Mouse (Mus musculus): ENCODE data around the gene S100a6.
A peak's percentile ranks its signal among the peaks of the same experiment; 100 is the strongest.

S100a6 gene

DNA sequence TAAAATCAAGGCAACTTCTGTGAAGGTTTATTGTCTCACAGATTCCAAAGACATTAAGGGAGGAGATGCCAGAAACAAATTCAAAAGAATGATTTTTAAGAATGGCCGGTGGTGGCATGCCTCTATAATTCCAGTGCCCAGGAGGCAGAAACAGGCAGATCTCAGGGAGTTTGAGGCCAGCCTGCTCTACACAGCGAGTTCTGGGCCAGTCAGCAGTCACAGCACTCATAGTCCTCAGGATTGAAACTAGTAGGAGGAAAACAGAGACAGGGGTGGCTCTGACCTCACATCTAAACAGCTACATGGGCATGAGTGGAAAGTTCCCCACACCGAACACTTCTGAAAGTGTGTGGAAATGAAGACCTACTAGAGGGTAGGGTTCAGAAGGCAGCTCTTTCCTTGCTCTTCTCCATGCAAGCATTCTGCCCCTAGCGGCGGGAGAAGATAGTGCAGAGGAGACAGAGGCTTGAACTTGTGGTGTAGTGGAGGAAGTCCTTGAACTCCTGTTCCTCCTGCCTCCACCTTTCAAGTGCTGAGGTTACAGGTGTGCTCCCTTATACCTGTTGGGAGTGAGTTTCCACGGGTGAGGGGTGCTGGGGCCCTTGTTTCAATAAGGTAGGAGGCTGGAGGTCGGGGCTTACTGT lies 27.0 kb downstream of the S100a6 start:
- TF ChIP-seq POU5F1 (IDR thresholded peaks at IDR 0.05; ENCODE audit: borderline replicate concordance, low read length), result no peak
- TF ChIP-seq CTCF (conservative IDR thresholded peaks at IDR 0.05; ENCODE audit: low read length), result peak; percentile 79
- H3K36me3 ChIP-seq (ENCODE audit: insufficient read depth, low read length), result no peaks in the 10 kb centered on the region
- peaks cover 4% of the 10 kb centered on the region; the same call in 1 of the 2 replicates for H3K27me3 ChIP-seq (ENCODE audit: insufficient read depth, low read length)
- H3K4me1 ChIP-seq (replicated peaks; ENCODE audit: low read depth, low read length), result peaks cover 3% of the 10 kb centered on the region; the same call in 1 of the 2 replicates
- H3K9me3 ChIP-seq (ENCODE audit: low read length), result 0 out of 2 replicates have a peak, but pooled peaks cover 4% of the 10 kb centered on the region
- no peak overlapping the region for H3K4me3 ChIP-seq (replicated peaks; ENCODE audit: low read length)

DNA sequence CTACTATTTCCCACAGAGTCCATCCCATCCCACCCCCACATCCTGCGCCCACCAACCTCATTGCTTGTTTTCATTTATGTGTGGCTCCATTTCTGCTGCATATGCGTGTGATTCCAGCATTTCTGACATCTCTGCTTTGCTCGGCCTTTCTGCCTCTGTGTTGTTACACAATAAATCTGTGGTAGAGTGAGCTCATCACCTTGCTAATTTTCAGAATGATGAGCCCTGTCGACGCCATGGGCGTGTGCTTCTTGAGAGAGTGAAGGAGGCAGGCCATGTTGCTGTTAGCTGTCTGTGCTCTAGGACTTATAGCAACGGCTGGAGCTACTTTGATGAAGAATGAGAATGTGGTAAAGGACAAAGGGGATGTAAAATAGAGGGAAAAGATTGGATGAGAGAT lies 28.3 kb downstream of the S100a6 start:
- no peak for TF ChIP-seq NANOG (IDR thresholded peaks at IDR 0.05; ENCODE audit: borderline replicate concordance, low read length)
- TF ChIP-seq POU5F1 (IDR thresholded peaks at IDR 0.05; ENCODE audit: borderline replicate concordance, low read length), result no peak
- TF ChIP-seq CTCF (conservative IDR thresholded peaks at IDR 0.05; ENCODE audit: low read length), result no peak
- Histone ChIP-seq H3K4me1 (replicated peaks; ENCODE audit: low read depth, low read length) (peaks cover 3% of the 10 kb centered on the region; the same call in 1 of the 2 replicates), H3K36me3 (ENCODE audit: insufficient read depth, low read length) (no peaks in the 10 kb centered on the region), H3K27me3 (ENCODE audit: insufficient read depth, low read length) (peaks cover 4% of the 10 kb centered on the region; the same call in 1 of the 2 replicates), H3K9me3 (ENCODE audit: low read length) (0 out of 2 replicates have a peak, but pooled peaks cover 4% of the 10 kb centered on the region), H3K4me3 (replicated peaks; ENCODE audit: low read length) (no peak overlapping the region)

DNA sequence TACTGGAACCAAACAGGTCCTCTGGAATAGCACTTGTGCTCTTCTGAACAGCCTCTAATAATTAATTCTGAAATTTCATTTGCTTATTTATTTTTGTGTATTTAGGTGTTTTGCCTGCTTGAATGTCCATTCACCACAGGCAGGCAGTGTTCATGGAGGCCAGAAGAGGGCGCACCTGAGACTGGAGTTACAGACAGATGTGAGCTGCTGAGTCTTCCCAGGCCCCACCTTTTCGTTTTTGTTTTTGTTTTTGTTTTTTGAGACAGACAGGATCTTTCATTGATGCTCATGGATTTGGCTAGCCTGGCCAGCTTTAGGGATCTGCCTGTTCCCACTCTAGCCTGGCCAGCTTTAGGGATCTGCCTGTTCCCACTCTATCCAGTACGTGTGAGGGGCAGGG lies 31.5 kb downstream of the S100a6 start:
- H3K27me3 ChIP-seq (ENCODE audit: insufficient read depth, low read length), result no peaks in the 10 kb centered on the region
- H3K4me3 ChIP-seq (replicated peaks; ENCODE audit: low read length), result no peak overlapping the region
- 0 out of 2 replicates have a peak, but pooled peaks cover 4% of the 10 kb centered on the region for H3K9me3 ChIP-seq (ENCODE audit: low read length)
- TF ChIP-seq POU5F1 (IDR thresholded peaks at IDR 0.05; ENCODE audit: borderline replicate concordance, low read length), result no peak
- TF ChIP-seq CTCF (conservative IDR thresholded peaks at IDR 0.05; ENCODE audit: low read length), result peak; percentile 53
- no peaks in the 10 kb centered on the region for H3K36me3 ChIP-seq (ENCODE audit: insufficient read depth, low read length)
- H3K4me1 ChIP-seq (replicated peaks; ENCODE audit: low read depth, low read length), result peaks cover 3% of the 10 kb centered on the region; the same call in 1 of the 2 replicates

DNA sequence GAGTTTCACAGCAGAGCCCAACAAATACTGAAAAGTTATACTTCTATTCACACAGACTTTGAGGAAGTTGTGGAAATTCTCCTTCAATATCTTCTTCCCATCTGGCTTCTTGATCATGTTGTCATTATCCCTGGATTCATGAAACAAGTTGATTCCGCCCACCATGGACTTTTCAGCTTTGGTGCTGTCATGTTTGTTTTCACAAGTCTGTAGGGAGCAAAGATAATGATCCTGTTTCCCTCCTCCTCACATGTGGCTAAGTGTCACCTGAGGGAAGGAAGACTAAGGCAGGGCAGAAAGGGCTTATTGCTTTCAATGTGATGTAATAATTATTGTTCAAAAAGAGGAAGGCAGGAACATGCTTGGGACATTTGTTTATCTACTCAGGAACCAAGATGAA lies 34.6 kb downstream of the S100a6 start:
- H3K27me3 ChIP-seq (ENCODE audit: insufficient read depth, low read length), result 0 out of 2 replicates have a peak, but pooled peaks cover 3% of the 10 kb centered on the region
- 0 out of 2 replicates have a peak, but pooled peaks cover 4% of the 10 kb centered on the region for H3K9me3 ChIP-seq (ENCODE audit: low read length)
- no peaks in the 10 kb centered on the region for H3K36me3 ChIP-seq (ENCODE audit: insufficient read depth, low read length)
- H3K4me1 ChIP-seq (replicated peaks; ENCODE audit: low read depth, low read length), result peaks cover 3% of the 10 kb centered on the region; the same call in 1 of the 2 replicates
- H3K4me3 ChIP-seq (replicated peaks; ENCODE audit: low read length), result no peak overlapping the region
- no peak for TF ChIP-seq NANOG (IDR thresholded peaks at IDR 0.05; ENCODE audit: borderline replicate concordance, low read length)
- no peak for TF ChIP-seq CTCF (conservative IDR thresholded peaks at IDR 0.05; ENCODE audit: low read length)
- TF ChIP-seq POU5F1 (IDR thresholded peaks at IDR 0.05; ENCODE audit: borderline replicate concordance, low read length), result no peak

DNA sequence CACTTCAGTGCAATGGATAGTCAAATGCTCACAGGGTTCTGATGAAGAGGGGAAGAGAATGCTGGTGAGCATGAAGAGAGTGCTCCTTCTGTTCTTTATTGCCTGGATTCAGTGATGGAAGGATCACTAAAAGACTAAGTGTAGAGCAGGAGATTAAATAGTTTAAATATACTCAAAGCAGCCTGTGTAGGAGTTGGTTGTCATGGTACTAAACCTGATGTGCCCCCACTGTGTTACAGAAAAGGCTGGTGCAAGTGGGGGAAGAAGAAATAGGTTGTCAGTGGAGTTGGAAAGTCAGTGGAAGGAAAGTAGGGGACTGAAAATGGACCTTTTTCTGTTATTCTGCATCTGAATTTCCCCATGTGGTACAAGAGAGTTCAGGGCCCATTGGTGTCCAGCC lies 36.3 kb downstream of the S100a6 start:
- TF ChIP-seq CTCF (conservative IDR thresholded peaks at IDR 0.05; ENCODE audit: low read length), result no peak
- TF ChIP-seq NANOG (IDR thresholded peaks at IDR 0.05; ENCODE audit: borderline replicate concordance, low read length), result no peak
- TF ChIP-seq POU5F1 (IDR thresholded peaks at IDR 0.05; ENCODE audit: borderline replicate concordance, low read length), result no peak
- H3K36me3 ChIP-seq (ENCODE audit: insufficient read depth, low read length), result no peaks in the 10 kb centered on the region
- H3K4me3 ChIP-seq (replicated peaks; ENCODE audit: low read length), result no peak overlapping the region
- H3K27me3 ChIP-seq (ENCODE audit: insufficient read depth, low read length), result 0 out of 2 replicates have a peak, but pooled peaks cover 3% of the 10 kb centered on the region
- H3K9me3 ChIP-seq (ENCODE audit: low read length), result no peaks in the 10 kb centered on the region
- H3K4me1 ChIP-seq (replicated peaks; ENCODE audit: low read depth, low read length), result no peaks in the 10 kb centered on the region

DNA sequence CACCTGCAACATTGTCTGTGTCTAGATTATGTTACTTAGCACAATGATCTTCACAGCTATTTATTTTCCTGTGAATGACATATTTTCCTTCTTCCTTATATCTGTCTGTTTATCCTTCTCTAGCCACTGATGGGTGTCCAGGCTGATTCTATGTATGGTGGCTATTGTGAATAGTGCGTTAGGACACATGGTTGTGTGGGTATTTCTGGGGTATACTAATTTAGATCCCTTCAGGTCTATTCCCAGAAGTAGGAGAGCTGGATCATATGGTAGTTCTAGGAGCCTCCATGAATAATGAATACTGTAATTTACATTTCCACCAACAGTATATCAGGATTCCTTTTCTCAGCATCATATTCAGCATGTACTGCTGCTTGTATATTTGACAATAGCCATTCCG lies 37.1 kb downstream of the S100a6 start:
- Histone ChIP-seq H3K9me3 (ENCODE audit: low read length) (no peaks in the 10 kb centered on the region), H3K4me1 (replicated peaks; ENCODE audit: low read depth, low read length) (no peaks in the 10 kb centered on the region), H3K36me3 (ENCODE audit: insufficient read depth, low read length) (no peaks in the 10 kb centered on the region), H3K4me3 (replicated peaks; ENCODE audit: low read length) (no peak overlapping the region), H3K27me3 (ENCODE audit: insufficient read depth, low read length) (0 out of 2 replicates have a peak, but pooled peaks cover 3% of the 10 kb centered on the region)
- TF ChIP-seq CTCF (conservative IDR thresholded peaks at IDR 0.05; ENCODE audit: low read length) (no peak), POU5F1 (IDR thresholded peaks at IDR 0.05; ENCODE audit: borderline replicate concordance, low read length) (no peak), NANOG (IDR thresholded peaks at IDR 0.05; ENCODE audit: borderline replicate concordance, low read length) (no peak)

DNA sequence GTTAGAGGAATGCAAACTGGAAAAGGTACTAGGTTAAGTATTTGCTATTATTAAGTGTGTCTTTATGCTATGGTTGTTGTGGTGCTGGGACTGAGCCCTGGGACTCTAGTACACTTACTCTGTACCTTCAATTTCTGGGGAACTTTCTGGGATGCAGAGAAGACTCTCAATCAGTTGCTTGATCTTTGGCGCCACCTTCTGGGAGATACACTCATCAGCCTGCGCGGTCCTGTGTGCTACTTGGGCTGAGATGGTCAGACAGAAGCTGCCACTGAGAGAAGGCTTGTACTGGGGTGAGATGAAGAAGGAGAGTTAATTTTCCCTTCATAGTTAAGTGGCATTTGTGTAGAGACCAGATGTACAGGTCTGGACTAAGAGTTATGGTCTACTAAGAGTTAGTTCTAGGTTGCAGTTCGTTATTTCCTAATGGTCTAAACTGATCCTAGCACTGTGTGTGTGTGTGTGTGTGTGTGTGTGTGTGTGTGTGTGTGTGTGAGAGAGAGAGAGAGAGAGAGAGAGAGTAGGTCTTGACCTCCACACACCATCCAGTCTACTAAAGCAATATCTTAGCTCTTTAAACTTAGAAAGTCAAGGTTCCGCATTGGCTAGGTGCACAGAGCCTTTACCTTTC lies 40.3 kb downstream of the S100a6 start:
- Histone ChIP-seq H3K27me3 (ENCODE audit: insufficient read depth, low read length) (peaks cover 8% of the 10 kb centered on the region; the same call in 1 of the 2 replicates), H3K4me1 (replicated peaks; ENCODE audit: low read depth, low read length) (no peaks in the 10 kb centered on the region), H3K4me3 (replicated peaks; ENCODE audit: low read length) (no peak overlapping the region), H3K9me3 (ENCODE audit: low read length) (no peaks in the 10 kb centered on the region), H3K36me3 (ENCODE audit: insufficient read depth, low read length) (no peaks in the 10 kb centered on the region)
- TF ChIP-seq NANOG (IDR thresholded peaks at IDR 0.05; ENCODE audit: borderline replicate concordance, low read length) (no peak), CTCF (conservative IDR thresholded peaks at IDR 0.05; ENCODE audit: low read length) (peak; percentile 63)

DNA sequence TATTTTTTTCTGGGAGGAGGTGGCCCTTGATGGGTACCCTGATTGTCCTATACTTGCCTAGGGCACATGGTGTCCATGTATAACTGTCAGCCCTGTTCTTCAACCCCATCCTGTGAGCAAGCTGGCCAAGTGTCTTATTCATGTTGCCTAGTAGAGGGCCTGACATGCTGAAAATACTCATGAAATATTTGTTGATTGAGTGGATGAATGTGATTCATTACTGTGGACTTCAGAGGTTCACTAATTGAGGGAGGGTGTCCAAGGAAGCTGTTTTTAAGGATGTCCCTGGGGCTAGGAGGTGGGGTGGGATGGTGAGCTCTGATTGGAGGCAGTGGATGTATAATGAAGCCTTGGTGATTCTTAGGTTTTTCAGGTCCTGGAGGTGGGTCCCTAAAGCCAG lies 41.0 kb downstream of the S100a6 start, which contains the start of gene S100a7a:
S100a7a (plus strand) TSS at position 301 of the 400 bp plus-strand sequence.
- Histone ChIP-seq H3K4me3 (replicated peaks; ENCODE audit: low read length) (no peak within 1 kb of the TSS), H3K4me1 (replicated peaks; ENCODE audit: low read depth, low read length) (no peaks in the 10 kb centered on the region), H3K27me3 (ENCODE audit: insufficient read depth, low read length) (peaks cover 8% of the 10 kb centered on the region; the same call in 1 of the 2 replicates), H3K9me3 (ENCODE audit: low read length) (no peaks in the 10 kb centered on the region), H3K36me3 (ENCODE audit: insufficient read depth, low read length) (no peaks in the 10 kb centered on the region)
- TF ChIP-seq CTCF (conservative IDR thresholded peaks at IDR 0.05; ENCODE audit: low read length) (no peak), POU5F1 (IDR thresholded peaks at IDR 0.05; ENCODE audit: borderline replicate concordance, low read length) (no peak), NANOG (IDR thresholded peaks at IDR 0.05; ENCODE audit: borderline replicate concordance, low read length) (no peak)
